Mouse (Mus musculus) olfactory bulb, adult 2 months (tissue): Measurements from ENCODE around the gene Mfsd12.

Experiments
- CTCF ChIP-seq: fragments of 200-500 bp; IDR thresholded peaks from 2 replicates; pipeline ENCODE4 v1.5.1; 2012; ENCODE audit warnings: low read depth, mild to moderate bottlenecking, low read length, moderate library complexity; ENCODE audit not compliant: insufficient read depth
- POLR2A ChIP-seq: fragments of 200-500 bp; IDR thresholded peaks from 2 replicates; pipeline ENCODE4 v1.6.1; 2012; ENCODE audit warnings: mild to moderate bottlenecking, low read depth, low read length, moderate library complexity; ENCODE audit not compliant: insufficient read depth

DNA sequence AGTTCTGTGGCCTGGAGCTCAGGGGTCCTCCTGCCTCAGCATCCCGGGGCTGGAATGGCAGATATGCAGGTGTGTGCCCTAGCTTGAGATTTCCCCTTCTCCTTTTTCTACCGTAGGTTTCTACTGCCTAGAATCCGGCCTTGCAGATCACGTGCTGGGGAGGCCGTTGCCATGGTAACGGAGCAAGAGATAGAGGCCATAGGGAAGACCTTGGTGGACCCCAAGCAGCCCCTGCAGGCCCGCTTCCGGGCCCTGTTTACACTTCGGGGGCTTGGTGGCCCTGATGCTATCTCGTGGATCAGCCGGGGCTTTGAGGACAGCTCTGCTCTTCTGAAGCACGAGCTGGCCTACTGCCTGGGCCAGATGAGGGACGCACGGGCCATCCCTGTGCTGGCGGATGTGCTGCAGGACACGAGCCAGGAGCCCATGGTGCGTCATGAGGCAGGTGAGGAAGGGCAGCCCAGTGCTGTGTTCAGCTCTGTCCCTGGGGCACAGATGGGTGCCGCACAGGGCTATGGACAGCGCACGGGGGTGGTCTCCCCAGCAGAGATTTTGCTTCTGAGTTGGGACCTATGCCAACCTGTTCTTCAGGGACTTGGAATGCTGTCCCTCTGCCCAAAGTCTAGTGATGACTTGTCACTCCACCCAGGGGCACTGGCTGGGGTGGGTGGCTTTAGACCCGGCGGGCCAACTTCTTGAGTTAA lies 28.5 kb downstream of the Mfsd12 start:
- no peak for TF ChIP-seq POLR2A
- no peak for TF ChIP-seq CTCF
